Mouse (Mus musculus) limb, embryonic 15.5 days (tissue): ENCODE data around the gene 4930556J24Rik. TPM values are rescaled to one million over a fixed set of nuclear protein-coding genes. Genes with fewer than 3 reads are reported as not detected.
"Not testable (repeated sequence)": the region's sequence is repeated elsewhere in the genome, so short reads cannot be mapped to it uniquely, and the experiment has no call there.

Source experiments
- ATAC-seq: fragments of 200-750 bp; cut with Nextera tagmentation; 2 replicates; pipeline ENCODE4 v1.8.0; 2017; ENCODE audit warnings: low read depth, moderate TSS enrichment; ENCODE audit not compliant: insufficient number of reproducible peaks, low FRiP score, low TSS enrichment
- H3K27ac ChIP-seq: fragments of 300-500 bp; sonication (generic); 2 replicates; pipeline ENCODE4 v1.5.1; 2015; ENCODE audit warnings: moderate library complexity, mild to moderate bottlenecking, inconsistent platforms
- H3K27me3 ChIP-seq: fragments of 300-500 bp; sonication (generic); 2 replicates; pipeline ENCODE4 v1.6.1; 2015; ENCODE audit warnings: inconsistent platforms
- H3K36me3 ChIP-seq: fragments of 300-500 bp; sonication (generic); 2 replicates; pipeline ENCODE4 v1.6.1; 2015; ENCODE audit warnings: inconsistent platforms
- H3K4me1 ChIP-seq: fragments of 300-500 bp; sonication (generic); 2 replicates; pipeline ENCODE4 v1.6.1; 2015; ENCODE audit warnings: inconsistent platforms
- H3K4me2 ChIP-seq: fragments of 300-500 bp; sonication (generic); 2 replicates; pipeline ENCODE4 v1.6.1; 2015; ENCODE audit warnings: mild to moderate bottlenecking, inconsistent platforms
- H3K4me3 ChIP-seq: fragments of 300-500 bp; sonication (generic); 2 replicates; pipeline ENCODE4 v1.5.1; 2015; ENCODE audit warnings: mild to moderate bottlenecking, inconsistent platforms
- H3K9ac ChIP-seq: fragments of 300-500 bp; sonication (generic); 2 replicates; pipeline ENCODE4 v1.6.1; 2015; ENCODE audit warnings: inconsistent platforms
- H3K9me3 ChIP-seq: fragments of 300-500 bp; sonication (generic); 2 replicates; pipeline ENCODE4 v1.6.1; 2016; ENCODE audit warnings: inconsistent platforms
- WGBS: fragments of 180-500 bp; shearing (Covaris S2); methylation state at CpG from one replicate; pipeline ENCODE4 v1.1.7; 2015; 5-methylcytosine and 5-hydroxymethylcytosine counted together
- polyA plus RNA-seq: library from polyadenylated mRNA; unstranded; fragments of >200 nt; fragmentation: Nextera tagmentation; extraction: Ambion mirVana; gene quantifications from 2 replicates; pipeline ENCODE4 v1.2.1, GENCODE M21; 2015

Gene 4930556J24Rik
- polyA plus RNA-seq, 1 experiment from 2014 or later: not detected

- Histone ChIP-seq H3K4me1 (peaks cover 6% of the 10 kb centered on the region), H3K36me3 (peaks cover 70% of the 10 kb centered on the region), H3K4me3 (no peak overlapping the region), H3K9me3 (no peaks in the 10 kb centered on the region), H3K27ac (no peak overlapping the region), H3K27me3 (no peaks in the 10 kb centered on the region), H3K9ac (no peak overlapping the region), H3K4me2 (no peak overlapping the region)
- WGBS: 80% methylated on average over 3 of the region's 3 CpGs
- ATAC-seq: no peak
Measured at GRCm38 (mm10) chr11:3969837-3970236, 6.7 kb downstream of the 4930556J24Rik start.

DNA sequence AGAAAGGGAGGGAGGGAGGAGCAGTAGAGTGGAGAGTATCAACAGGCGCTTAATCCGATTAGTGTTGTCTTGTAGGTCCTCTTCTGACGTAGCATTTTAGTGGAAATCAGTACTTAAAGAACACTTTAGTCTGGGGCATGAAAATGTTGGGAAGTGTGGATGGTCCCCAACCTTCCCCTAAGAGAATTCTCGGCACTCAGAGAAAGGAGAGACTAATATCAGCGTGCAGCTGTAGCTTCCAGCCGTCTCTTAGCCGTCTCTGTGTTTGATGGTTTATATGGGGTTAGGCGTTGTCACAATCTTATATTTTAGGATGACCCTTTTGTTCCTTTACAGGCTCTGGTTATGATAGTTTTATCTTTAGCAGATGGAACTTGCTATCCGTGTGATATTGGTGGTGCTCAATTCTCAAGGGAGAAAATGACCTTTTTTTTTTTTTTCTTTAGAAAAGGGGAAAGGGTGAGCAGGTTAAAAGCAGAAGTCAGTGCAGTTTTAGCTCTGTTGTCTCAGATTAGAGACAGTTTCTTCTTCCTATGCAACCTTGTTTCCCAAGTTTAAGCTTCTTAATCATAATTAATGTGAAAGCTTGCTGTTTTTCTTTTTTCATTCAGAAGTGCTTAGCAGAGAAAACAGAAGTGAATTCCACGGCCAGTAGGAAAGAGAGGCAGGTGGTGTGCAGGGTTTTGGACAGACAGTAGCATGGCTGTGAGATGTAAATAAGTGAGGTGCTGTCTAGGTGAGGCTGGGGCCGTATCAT lies 12.0 kb downstream of the 4930556J24Rik start:
- Histone ChIP-seq H3K4me3 (peak overlapping the region; percentile 86), H3K9ac (peak overlapping the region; percentile 81), H3K4me1 (peaks cover 12% of the 10 kb centered on the region), H3K9me3 (no peaks in the 10 kb centered on the region), H3K27me3 (no peaks in the 10 kb centered on the region), H3K27ac (peak overlapping the region; percentile 75), H3K36me3 (peaks cover 18% of the 10 kb centered on the region), H3K4me2 (peak overlapping the region; percentile 67)
- ATAC-seq: no peak
- 13% methylated on average over 11 of the region's 11 CpGs for WGBS

DNA sequence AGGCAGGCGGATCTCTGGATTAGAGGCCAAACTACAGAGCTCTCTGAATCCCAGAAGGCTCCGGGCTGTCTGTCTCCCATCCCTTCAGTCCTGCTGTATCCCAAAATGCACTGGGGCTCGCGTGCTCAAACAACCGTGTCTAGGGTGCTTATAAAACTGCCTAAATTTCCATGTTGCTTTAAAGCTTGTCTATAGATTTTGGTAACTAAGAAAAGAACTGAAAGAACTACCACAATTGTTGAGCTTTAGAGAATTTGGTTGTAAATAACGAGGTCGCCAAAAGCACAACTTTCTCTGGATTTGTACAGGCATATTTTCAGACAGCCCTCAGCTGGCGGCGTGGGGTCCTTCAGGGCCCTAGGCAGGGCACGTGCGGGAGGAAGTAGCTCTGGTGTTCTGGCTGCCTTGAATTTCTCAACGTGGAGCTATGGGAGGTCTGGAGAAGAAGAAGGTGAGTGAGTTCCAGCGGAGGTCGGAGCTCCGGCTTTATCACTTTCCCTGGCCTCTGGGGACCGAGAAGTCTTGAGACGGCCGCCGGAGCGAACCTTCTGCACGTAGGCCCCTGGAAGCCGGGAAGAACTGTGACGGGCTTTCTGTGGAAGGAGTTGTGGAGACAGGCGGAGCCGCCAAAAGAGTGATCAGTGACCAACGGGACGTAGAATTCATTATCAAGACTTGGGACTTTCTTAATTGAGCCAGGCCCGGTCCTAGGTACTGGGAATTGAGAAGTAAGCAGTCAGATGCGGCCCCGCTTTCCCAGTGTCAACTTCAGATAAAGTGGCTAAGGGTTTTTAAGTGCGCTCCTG lies 12.8 kb downstream of the 4930556J24Rik start, which contains the start of gene Pes1:
TSS of gene Pes1 (plus strand) at position 366 of the 806 bp plus-strand sequence.
- Histone ChIP-seq H3K9me3 (no peaks in the 10 kb centered on the region), H3K9ac (peak within 1 kb of the TSS; percentile 81), H3K4me3 (peak within 1 kb of the TSS; percentile 86), H3K27me3 (no peaks in the 10 kb centered on the region), H3K4me2 (peak within 1 kb of the TSS; percentile 67), H3K4me1 (peaks cover 12% of the 10 kb centered on the region), H3K27ac (peak within 1 kb of the TSS; percentile 75), H3K36me3 (peaks cover 10% of the 10 kb centered on the region)
- peak; percentile 86 for ATAC-seq
- under 1% methylated on average over 31 of the region's 31 CpGs for WGBS

GRCm38 (mm10) chr11:3963155-3963554 lies 13.4 kb downstream of the 4930556J24Rik start:
- no peak for ATAC-seq
- 89% methylated on average over 10 of the region's 10 CpGs for WGBS
- no peaks in the 10 kb centered on the region for H3K9me3 ChIP-seq
- peaks cover 12% of the 10 kb centered on the region for H3K4me1 ChIP-seq
- 0 out of 2 replicates have a peak overlapping the region, but pooled peaks have one; percentile 75 for H3K27ac ChIP-seq
- peak overlapping the region; percentile 67 for H3K4me2 ChIP-seq
- no peaks in the 10 kb centered on the region for H3K27me3 ChIP-seq
- peaks cover 5% of the 10 kb centered on the region for H3K36me3 ChIP-seq
- H3K4me3 ChIP-seq: peak overlapping the region; percentile 86
- H3K9ac ChIP-seq: no peak overlapping the region

DNA sequence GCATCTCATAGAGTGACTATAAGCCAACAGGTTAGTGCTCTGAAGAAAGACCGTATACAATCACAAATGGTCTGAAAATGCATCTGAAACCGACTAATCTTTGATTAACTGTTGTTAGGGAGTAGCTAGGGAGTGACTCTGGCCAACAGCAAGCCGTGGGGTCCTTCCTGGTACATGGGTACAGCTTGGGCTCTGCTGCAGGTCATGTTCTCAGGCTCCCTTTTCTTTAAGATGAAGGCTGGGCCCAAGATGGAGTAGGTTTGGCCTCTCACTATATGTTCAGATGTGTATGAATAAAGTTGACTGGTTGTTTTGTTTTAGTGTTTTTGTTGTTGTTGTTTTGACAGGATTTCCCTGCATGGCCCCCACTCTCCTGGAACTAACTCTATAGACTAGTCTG lies 14.8 kb downstream of the 4930556J24Rik start:
- no peak overlapping the region for H3K4me3 ChIP-seq
- H3K27ac ChIP-seq: no peak overlapping the region
- H3K9ac ChIP-seq: no peak overlapping the region
- no peak for ATAC-seq
- no peaks in the 10 kb centered on the region for H3K9me3 ChIP-seq
- WGBS: 75% methylated on average over 3 of the region's 3 CpGs
- no peaks in the 10 kb centered on the region for H3K36me3 ChIP-seq
- peaks cover 12% of the 10 kb centered on the region for H3K4me1 ChIP-seq
- no peak overlapping the region for H3K4me2 ChIP-seq
- no peaks in the 10 kb centered on the region for H3K27me3 ChIP-seq

DNA sequence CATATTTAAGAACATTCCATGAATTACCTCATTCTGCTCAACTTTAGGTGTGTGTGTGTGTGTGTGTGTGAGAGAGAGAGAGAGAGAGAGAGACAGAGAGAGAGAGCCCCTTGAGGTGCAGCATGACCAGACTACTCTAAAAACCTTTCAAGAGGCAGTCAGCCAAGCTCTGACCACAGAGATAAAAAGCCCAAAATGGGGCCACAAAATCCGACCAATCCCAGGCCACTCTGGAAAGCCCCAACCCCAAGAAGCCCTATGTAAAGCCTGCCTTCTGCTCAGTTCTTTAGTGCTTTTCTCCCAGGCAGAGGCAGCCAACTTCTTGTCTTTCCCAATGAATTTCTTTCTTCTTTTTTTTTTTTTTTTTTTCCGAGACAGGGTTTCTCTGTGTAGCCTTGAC lies 15.7 kb downstream of the 4930556J24Rik start:
- no peak for ATAC-seq
- H3K9ac ChIP-seq: no peak overlapping the region
- no peaks in the 10 kb centered on the region for H3K36me3 ChIP-seq
- peaks cover 12% of the 10 kb centered on the region for H3K4me1 ChIP-seq
- H3K27me3 ChIP-seq: no peaks in the 10 kb centered on the region
- 53% methylated on average over 2 of the region's 2 CpGs for WGBS
- no peaks in the 10 kb centered on the region for H3K9me3 ChIP-seq
- H3K4me2 ChIP-seq: no peak overlapping the region
- H3K4me3 ChIP-seq: no peak overlapping the region
- H3K27ac ChIP-seq: no peak overlapping the region

DNA sequence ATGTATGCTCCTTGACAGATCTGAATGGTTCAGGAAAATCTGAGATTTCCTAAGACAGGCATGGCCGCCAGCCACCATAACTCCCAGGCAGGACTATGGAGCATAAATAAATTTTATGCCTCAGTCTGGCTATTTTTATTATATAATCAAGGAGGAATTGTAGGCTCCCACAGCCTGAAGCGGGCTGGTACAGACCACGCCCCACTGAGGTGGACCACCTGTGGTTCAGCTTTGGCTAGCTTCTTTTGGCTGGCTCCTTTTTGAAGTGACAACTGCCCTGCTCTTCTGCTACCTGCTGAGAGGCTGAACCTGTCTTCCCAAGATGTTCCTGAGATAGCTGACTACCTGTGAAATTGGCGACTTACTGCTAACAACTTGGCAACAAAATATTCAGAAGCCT lies 21.2 kb downstream of the 4930556J24Rik start:
- H3K4me3 ChIP-seq, H3K9me3 ChIP-seq, H3K27me3 ChIP-seq, ATAC-seq, H3K9ac ChIP-seq, H3K36me3 ChIP-seq, H3K4me1 ChIP-seq, H3K27ac ChIP-seq, H3K4me2 ChIP-seq: not testable (repeated sequence)
- 83% methylated on average over 4 of the region's 4 CpGs for WGBS

DNA sequence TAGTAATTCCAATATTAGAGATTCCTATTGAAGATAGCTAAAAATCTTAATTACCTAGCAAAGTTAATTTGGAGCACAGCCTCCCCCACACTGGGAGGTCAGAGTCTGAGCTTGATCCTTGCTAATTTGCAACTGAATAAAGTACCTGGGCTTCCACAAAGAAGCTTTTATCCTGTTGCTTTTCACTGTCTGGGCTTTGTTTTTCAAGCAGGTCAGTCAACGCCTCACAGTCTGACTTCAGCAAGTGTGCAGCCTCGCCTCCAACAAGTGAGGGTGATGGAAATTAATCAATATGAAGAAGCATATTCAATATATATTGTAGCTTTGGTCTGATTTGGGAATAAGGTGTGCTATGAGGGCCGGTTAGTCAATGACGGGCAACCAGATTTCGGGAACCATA lies 21.7 kb downstream of the 4930556J24Rik start:
- not testable (repeated sequence) for H3K4me3 ChIP-seq, H3K27me3 ChIP-seq, ATAC-seq, H3K4me1 ChIP-seq, H3K4me2 ChIP-seq, H3K9ac ChIP-seq, H3K36me3 ChIP-seq, H3K27ac ChIP-seq, H3K9me3 ChIP-seq
- 85% methylated on average over 5 of the region's 5 CpGs for WGBS

GRCm38 (mm10) chr11:3946386-3946785 lies 30.2 kb downstream of the 4930556J24Rik start:
- H3K4me3 ChIP-seq: no peak overlapping the region
- 35% methylated on average over 1 of the region's 1 CpGs for WGBS
- H3K9me3 ChIP-seq: no peaks in the 10 kb centered on the region
- no peak overlapping the region for H3K9ac ChIP-seq
- no peak overlapping the region for H3K4me2 ChIP-seq
- ATAC-seq: no peak
- H3K4me1 ChIP-seq: no peaks in the 10 kb centered on the region
- no peaks in the 10 kb centered on the region for H3K36me3 ChIP-seq
- H3K27ac ChIP-seq: no peak overlapping the region
- H3K27me3 ChIP-seq: peaks cover 10% of the 10 kb centered on the region; the same call in 1 of the 2 replicates

DNA sequence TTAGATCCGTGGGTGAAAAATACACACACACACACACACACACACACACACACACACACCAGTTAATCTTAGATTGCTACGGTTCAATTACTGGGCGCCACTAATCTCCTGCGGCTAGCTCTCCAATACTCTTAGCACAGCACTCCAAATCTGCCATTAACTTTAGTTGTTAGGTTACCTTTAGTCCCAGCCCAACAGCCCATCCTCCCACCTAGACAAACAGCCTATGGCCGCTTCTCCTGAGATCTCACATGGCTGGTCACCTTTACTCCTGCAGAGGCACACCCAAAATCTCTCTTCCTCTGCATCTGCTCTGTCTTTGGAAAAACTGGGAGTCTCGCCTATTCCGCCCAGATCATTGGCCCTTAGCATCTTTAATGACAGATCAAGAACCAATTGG lies 35.2 kb downstream of the 4930556J24Rik start:
- 89% methylated on average over 7 of the region's 7 CpGs for WGBS
- Histone ChIP-seq H3K27ac (no peak overlapping the region), H3K36me3 (no peaks in the 10 kb centered on the region), H3K4me1 (no peaks in the 10 kb centered on the region), H3K9me3 (no peaks in the 10 kb centered on the region), H3K4me2 (no peak overlapping the region), H3K27me3 (peaks cover 8% of the 10 kb centered on the region; the same call in 1 of the 2 replicates), H3K4me3 (no peak overlapping the region), H3K9ac (no peak overlapping the region)
- no peak for ATAC-seq

- Histone ChIP-seq H3K27ac (no peak overlapping the region), H3K4me3 (no peak overlapping the region), H3K36me3 (no peaks in the 10 kb centered on the region), H3K9me3 (no peaks in the 10 kb centered on the region), H3K4me2 (no peak overlapping the region), H3K27me3 (no peaks in the 10 kb centered on the region), H3K9ac (no peak overlapping the region), H3K4me1 (no peaks in the 10 kb centered on the region)
- no peak for ATAC-seq
- WGBS: 79% methylated on average over 13 of the region's 13 CpGs
Measured at GRCm38 (mm10) chr11:3937321-3937874, 39.2 kb downstream of the 4930556J24Rik start.

- no peaks in the 10 kb centered on the region for H3K36me3 ChIP-seq
- H3K4me2 ChIP-seq: no peak overlapping the region
- no peak overlapping the region for H3K9ac ChIP-seq
- H3K4me3 ChIP-seq: no peak overlapping the region
- peaks cover 2% of the 10 kb centered on the region for H3K4me1 ChIP-seq
- 69% methylated on average over 3 of the region's 3 CpGs for WGBS
- H3K27me3 ChIP-seq: no peaks in the 10 kb centered on the region
- H3K27ac ChIP-seq: no peak overlapping the region
- no peak for ATAC-seq
- no peaks in the 10 kb centered on the region for H3K9me3 ChIP-seq
Measured at GRCm38 (mm10) chr11:3936318-3936717, 40.3 kb downstream of the 4930556J24Rik start.
